Mouse (Mus musculus) kidney, postnatal 10 days (tissue): Measurements from ENCODE around the gene Thoc7.
"Not testable (repeated sequence)": the region's sequence is repeated elsewhere in the genome, so short reads cannot be mapped to it uniquely, and the experiment has no call there.

ENCODE experiments used
- DNase-seq: peaks from one replicate; pipeline ENCODE4 v3.0.0; 2021; ENCODE audit warnings: mixed read lengths

The Thoc7 gene

DNA sequence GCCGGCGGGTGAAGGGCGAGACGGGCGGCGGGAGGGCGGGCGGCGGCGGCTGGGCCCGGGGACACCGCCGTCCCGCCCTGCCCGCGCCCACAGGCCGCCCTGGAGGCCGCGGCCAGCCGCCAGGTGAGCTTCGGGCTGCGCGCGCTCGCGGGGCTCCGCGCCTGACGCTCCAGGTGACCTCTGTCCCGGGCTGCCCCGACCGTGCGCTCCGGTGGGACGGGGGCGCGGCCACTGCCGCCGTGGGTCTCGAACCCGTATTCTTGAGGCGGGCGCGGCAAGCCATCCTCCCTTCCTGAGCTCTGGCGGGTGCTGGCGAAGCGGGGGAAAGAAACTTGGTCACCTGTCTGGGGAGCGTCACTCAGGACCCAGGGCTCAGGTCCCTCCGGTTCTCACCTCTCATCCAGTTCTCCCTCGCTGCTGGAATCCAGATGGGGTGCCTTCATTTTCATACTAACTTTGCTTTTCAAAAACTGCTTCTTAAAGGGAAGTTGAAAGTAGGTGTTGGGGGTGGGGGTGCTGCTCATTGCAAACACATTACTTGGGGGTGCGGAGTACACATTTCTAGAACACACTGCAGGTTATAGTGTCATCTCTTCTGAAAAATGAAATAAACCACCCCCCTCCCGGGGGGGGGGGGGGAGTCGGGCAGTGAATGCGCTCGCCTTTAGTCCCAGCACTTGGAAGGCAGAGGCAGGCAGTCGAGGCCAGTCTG is at the start of gene Thoc7, which contains the start of gene Atxn7:
Gene Thoc7 (minus strand): TSS at position 452 of the 712 bp plus-strand sequence.
Gene Atxn7 (plus strand): TSS at position 40 of the 712 bp plus-strand sequence.
- DNase-seq, result peak; percentile 65

DNA sequence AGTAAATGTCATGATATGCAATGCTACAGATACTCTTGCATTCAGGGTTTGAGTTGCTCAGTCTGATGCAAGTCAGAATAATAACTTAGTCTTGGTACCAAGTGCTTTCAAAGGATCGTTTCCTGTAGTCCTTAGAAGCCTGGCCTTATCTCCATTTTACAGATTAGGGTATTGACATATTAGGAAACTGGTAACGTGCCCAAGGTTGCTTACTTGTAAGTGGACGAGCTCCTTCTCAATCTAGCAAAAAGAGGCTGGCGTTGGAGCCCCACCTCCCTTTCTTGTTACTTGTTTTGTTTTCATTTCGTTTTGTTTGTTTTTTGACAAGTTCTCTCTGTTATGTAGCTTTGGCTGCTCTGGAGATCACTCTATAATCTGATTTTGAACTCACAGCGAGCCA is 48.1 kb upstream of the Thoc7 start:
- no peak for DNase-seq

DNA sequence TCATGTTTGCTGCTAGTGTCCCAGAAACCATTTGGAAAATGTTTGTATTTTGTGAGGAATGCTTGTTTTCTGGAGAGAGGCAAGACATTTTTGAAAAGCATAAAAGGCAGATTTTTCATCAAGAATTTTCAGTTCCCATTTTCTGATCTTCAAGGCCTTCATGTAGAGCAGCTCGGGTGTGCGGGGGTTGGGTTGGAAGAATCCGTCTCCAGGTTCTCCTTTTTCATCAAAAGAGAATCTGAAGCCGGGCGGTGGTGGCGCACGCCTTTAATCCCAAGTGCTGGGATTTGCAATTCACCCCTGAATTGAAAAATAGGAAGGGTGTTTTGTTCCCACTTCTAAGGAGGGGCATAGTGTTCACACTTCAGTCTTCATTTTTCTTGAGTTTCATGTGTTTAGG is 41.1 kb upstream of the Thoc7 start:
- no peak for DNase-seq

DNA sequence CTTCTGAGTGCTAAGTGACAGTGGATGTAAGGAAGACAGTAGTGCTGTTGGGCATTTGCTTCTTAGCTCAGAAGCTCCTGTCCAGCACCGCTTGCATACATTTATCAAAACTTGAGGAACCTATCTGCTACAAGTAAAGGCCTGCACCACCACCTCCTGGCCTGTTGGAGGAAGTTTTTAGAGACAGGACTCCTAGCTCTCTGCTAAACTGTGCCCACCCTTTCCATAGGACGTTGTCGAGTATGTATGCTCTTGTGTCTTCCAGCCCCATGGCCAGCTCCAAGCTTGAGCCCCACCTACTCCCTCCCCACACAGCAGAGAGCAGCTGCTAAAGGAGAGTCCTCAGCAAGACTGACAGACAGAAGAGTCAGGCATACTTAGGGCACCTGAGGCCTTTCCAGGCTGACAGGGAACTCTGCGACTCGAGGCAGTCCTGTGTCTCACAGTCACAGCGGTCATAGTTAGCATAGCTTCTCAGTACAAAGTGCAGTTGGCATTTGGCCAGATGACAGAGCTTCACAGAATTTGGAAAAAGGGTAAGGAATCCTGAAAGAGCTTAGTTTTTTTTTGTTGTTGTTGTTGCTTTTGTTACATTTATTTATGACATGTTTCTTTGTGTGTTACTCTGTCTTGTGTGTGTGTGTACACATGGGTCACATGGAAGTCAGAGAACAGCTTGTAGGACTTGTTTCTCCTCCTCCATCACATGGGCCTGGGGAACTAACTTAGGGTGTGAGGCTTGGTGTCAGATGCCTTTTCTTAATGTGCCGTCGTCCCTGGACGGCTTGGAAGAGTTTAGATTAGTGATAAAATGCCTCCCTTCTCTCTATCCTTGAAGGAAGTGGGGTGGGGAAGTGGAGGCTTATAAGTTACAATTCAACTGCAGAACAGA is 33.8 kb upstream of the Thoc7 start:
- peak; percentile 59 for DNase-seq

DNA sequence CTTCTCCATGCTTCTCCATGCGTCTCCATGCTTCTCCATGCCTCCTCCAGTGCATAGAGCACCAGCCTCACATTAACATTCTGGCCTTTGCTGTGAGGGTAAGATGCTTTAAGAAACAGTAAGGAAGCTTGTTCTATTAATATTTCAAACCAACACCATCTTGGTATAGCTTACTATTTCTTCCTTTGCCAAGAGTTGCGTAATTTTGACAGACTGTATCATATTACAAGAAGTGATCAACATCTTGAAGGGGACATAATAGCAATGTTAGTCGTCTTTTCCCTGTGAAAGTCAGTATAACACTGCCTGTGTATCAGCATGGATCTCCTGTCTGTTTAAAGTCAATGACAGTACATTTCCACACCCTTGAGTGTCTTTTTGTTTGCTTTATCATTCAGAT is 29.1 kb upstream of the Thoc7 start:
- no peak for DNase-seq

DNA sequence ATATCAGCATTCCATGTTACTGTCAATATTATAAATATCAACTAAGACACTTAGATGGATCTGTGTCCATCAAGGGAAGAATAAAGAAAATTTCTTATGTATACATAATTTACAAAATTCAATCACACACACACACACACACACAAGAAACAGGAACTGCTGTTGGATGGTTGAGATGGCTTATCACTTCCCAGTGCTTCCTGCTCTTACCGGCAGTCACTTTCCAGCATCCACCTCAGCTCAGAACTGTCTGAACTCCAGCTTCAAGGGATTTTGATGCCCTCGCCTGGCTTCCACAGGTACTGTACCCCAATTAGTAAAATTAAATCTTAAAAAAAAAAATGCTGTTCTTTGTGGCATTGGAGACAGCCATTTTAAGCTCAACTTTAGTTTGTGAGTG is 26.7 kb upstream of the Thoc7 start:
- no peak for DNase-seq

DNA sequence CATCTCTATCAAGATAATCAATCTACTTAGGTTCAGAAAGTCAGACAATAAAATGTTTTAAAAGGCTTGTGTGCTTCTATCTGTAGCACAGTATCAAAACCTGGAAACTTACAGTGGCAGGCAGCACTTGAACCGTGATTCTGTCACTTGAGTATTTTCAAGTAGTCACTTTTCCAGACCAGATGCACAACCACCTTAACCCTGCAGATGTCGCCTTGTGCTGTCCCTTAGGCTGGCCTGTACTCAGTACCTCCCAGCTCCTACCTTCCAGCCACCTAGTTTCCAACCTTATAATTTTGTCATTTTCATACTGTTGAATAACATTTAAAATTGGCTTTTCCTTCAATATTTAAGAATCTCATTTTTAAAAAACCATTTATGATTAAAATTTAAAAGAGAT is 20.5 kb upstream of the Thoc7 start:
- peak; percentile 17 for DNase-seq

DNA sequence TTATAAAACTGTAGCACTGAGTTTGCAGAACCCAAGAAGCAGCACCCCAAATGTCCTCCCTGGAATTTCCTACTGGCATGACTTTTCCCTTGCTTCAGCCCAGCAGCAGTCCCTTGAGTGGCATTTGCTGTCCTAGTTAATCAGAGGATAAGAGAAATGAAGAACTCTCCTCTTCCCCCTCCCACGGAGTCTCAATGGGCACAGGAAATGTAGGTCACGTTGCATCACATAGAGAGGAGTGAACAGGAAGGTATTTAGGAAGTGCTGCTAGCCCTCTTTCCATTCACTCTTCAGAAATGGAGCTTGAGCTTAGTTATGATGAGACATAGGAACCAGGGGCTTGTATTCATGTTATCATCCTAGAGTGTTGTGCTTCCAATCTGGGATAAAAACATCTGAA is 19.6 kb upstream of the Thoc7 start:
- no peak for DNase-seq

DNA sequence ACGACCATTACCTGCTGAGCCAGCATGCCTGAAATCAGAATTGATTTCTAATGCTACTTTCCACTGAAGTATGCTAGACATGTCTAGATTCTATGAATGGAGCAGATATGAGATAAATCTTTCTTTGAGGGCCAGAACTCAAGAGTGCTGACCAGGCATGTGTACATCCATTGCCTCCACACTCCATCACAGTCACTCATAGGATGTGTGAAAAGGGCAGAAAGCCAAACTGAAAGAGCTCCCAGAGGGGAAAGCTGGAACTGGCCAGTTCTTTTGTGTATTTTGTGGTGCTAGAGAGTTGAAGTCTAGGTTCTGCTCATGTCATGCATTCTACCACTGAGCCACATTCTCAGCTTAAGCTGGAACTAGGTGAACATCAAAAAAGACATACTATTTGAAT is 15.8 kb upstream of the Thoc7 start:
- DNase-seq, result no peak

DNA sequence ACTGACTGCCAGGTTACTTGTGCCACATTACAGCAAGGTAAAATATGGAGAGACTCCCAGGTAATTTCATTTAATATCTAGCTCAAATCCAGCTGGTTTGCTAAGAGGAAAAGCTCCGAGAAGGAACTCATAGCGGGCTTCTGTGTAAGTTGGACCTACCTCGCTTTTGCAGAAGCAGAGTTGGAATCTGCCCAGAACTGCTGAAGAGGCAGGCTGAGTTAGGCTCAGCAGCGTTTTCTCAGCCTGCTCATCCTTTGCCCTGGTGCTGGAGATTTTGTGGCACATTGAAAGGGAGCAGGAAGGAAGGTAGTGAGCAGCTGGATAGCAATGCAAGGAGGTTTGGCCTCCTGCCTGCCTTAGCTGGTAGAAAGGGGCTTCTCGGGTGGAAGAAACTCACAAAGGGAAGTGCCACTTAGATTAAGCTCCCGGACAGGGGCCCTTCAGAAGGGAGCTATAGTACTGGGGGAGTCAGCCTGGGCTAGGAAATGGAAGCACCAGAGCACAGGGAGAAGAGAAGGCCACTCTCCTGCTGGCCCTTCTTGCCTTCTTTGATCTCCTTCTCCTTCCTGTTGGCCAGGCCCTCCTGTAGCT is 10.1 kb upstream of the Thoc7 start:
- DNase-seq, result no peak

DNA sequence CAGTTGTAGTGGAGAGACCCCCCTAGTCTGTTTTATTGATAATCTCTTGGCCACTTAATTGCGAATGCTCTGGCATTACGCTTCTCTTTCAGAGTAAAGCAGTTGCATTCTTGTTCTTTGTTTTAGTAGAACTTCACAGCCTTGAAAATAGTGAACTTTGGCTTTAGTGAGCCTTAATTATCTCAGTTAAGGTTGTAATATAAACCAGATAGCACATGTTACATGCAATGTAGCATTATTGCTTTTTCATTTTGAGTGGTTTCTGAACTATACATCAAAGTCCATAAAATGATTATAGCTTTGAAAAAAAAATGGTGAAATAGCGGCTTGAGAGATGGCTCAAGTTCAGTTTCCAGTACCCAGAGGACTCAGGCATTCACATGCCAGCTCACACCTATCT is 8.9 kb upstream of the Thoc7 start:
- DNase-seq, result no peak

DNA sequence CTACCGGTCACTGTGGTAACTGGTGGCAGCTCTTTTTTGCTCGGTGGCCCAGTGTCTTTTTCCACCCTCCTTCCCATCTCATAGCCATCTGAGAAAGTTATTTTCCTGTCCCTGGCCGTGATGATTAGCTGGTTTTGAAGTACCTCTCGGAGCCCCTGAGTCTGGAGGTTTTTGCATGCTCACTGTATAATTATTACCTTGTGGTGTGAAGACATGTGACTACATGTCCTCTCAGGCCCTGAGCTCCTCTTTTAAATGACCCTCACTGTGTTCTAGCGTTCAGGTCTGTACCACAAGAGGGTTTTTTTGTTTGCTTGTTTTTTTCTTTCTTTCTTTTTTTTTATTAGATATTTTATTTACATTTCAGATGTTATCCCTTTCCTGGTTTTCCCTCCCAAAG is 6.8 kb upstream of the Thoc7 start:
- DNase-seq, result no peak

DNA sequence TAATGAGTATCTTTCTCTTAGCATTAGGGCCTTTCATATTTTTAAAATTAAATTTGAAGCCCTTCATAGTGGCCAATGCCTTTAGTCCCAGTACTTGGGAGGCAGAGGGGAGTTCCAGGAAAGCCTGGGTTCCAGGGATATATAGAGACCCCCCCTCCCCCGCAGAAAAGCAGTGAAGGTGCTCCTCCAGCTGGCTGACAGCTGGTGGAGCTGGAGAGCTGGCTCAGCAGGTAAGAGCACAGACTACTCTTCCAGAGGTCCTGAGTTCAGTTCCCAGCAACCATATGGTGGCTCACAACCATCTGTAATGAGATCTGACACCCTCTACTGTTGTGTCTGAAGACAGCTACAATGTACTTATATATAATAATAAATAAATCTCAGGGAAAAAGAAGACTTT is 6.0 kb upstream of the Thoc7 start:
- DNase-seq, result no peak

DNA sequence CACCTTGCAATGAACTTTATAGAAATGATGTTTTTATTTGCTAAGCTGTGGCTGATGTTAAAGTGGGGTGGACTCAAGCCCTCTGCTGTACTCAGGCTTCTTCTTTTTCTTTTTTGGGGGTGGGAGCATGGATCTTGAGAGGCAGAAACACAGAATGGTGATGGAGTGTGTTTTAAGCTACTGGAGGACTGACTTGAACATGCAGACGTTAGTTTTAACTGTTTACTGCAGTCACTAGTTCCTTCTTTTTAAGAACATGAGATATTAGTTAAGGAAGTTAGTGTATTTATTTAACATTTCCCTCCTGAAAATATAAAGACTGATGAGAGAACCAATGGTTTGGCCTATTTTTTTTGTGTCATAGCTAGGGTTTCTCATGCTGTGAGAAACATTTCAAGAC is 1.9 kb upstream of the Thoc7 start:
- no peak for DNase-seq

DNA sequence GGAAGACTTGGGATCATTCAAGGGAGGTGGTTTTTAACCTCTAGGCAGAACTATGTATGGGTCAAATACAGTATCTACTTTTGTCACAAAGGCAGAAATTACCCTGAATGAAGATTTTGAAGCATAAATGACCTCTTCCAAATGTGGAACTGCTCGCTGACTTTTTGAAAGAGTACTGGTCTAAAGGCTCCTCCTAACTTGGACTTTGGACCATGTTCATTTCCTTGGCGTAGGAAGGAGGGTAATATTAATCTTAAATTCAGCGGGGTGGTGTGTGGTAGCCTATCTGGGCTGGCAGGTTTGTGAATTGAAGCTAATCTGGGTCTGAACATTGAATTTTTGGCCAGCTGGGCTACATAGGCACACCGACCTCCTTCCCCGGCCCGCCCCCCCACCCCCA is 824 bp upstream of the Thoc7 start:
- no peak for DNase-seq

DNA sequence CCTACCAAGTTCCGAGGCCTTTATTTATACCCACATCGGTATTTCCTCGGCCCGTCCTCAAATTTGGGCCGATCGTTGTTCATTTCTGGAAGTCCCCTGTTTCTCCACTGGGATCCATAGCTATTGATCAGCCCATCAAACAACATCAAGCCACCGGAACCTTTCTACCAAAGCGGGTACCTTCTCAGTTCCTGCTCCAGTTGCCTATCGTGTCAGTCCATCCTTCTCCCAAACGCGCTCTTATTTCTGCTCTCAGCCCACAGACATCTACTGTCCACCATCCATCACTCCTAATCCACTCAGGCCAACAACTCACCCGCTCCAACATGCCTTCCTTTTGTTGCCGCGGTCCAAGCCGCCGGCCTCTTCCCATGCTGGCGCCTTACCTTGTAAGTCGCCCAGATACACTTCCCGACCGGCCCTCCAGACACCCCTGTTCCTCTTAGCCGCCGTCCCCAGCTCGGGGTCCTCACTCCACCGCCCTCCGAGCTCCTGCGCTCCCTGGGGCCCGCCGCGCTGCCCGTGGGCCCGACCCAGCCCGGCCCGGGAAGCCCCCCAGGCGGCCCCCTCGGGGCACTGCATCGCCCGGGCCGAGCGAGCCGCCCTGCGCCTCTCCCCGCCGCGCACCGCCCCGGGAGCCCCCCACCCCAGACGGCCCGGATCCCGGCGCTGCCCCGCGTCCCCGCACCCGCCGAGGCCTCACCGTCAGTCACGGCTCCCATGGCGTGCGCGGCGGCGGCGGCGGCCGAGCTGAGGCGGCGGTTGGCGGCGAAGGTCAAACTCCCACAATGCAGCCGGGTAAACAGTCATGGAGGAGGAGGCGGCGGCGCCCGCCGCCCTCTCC is 948 bp downstream of the Thoc7 start:
- peak; percentile 82 for DNase-seq

DNA sequence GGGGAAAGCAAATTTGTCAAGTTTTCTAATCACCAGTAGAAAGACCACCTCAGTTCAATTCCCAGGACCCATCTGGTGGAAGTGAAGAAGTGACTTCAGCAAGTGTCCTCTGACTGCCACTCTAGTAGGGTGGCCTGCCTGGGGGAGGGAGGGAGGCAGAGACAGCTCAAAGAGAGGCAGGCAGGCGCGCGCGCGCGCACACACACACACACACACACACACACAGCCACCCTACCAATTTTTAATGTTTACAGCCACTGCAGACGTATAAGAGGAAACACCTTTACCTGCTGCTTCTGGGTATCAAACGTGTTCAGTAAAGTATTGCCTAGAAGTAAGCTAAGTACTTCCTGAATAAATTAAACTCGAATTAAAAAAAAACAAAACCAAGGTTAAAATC is 1.6 kb downstream of the Thoc7 start:
- DNase-seq, result peak; percentile 59

DNA sequence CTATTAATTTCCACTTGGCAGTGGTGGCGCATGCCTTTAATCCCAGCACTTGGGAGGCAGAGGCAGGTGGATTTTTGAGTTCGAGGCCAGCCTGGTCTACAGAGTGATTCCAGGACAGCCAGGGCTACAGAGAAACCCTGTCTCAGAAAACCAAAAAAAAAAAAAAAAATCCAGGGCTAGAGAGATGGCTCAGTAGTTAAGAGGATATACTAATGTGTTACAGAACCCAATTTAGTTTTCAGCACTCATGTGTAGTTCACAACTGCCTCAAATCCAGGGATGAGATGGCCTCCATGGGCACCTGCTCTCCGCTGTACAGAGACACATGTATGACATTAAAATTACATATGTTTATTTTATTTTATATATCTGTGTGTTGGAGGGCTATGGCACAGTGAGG is 9.5 kb downstream of the Thoc7 start:
- DNase-seq, result not testable (repeated sequence)

DNA sequence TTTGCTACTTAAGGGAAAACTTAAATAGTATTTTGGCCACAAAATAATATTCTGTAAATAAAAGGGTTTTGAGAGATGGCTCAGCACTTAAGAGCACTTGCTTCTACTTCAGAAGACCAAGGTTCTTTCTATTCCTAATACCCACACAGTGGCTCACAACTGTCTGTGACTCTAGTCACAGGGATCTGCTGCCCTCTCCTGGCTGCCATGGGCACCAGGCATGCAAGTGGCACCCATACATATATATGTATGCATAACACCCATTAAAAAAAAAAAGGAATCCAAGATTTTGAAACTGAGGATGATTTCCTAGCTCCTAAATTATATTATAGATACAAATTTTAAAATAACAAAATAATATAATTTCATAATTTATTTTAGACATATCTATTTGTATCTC is 11.3 kb downstream of the Thoc7 start:
- DNase-seq, result peak; percentile 44

DNA sequence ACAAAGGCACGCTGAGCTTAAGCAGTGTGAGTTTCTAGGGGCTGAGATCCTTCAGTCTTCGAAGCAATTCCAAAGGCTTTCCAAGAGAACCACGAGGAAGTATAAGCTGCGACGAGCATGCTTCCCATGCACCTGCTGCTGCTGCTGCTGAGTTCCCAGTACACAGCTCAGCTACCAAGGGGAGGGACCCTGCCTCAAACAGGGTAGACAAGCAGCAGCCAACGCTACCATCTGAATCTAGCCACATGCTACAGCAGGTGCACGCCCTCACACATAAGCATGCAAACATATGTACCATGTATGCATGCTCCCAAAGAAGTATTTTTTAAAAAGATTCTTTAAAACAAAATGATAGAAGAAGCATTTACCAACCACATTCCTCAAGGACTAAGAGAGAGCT is 13.3 kb downstream of the Thoc7 start:
- no peak for DNase-seq

DNA sequence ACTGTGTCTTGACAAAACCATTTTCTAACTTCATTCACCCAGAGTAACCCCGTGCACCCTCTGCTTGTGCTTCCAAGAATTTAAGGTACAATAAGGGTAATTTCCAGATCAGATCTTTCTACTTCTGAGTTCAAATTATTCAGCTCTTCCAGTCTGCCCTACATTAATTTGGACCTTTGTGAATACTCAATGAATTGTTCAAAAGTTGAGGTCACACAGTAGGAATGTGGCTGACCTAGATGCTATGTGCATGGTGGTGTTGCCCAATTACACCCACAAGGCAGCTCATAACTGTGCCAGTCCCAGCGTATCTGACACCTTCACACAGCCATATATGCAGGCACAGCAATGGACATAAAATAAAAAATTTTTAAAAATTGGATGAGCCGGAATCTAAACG is 17.0 kb downstream of the Thoc7 start:
- no peak for DNase-seq

DNA sequence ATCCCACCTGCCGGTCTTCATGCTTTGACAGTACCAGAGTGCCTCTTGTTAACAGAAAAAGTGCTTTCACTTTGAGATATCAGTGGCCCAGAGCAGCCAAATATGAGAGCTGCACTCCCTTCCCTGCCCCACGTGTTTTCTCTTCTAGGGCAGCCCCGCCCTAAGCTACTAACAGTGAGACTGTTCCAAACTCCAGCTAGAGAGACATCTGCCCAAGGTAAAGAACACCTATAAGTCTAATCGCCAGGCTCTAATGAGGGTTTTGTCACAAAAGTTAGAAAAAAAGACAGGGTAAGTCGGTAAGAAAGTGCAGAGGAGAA is 27.6 kb downstream of the Thoc7 start:
- DNase-seq, result no peak
